Mouse (Mus musculus) ES-CJ7 (cell line): Measurements from ENCODE around the gene Csf3.
A peak's percentile ranks its signal among the peaks of the same experiment; 100 is the strongest.

Source experiments
- DNase-seq: peaks from one replicate; pipeline ENCODE4 v3.0.0; 2011; ENCODE audit warnings: low read depth, low spot score

Csf3 gene

DNA sequence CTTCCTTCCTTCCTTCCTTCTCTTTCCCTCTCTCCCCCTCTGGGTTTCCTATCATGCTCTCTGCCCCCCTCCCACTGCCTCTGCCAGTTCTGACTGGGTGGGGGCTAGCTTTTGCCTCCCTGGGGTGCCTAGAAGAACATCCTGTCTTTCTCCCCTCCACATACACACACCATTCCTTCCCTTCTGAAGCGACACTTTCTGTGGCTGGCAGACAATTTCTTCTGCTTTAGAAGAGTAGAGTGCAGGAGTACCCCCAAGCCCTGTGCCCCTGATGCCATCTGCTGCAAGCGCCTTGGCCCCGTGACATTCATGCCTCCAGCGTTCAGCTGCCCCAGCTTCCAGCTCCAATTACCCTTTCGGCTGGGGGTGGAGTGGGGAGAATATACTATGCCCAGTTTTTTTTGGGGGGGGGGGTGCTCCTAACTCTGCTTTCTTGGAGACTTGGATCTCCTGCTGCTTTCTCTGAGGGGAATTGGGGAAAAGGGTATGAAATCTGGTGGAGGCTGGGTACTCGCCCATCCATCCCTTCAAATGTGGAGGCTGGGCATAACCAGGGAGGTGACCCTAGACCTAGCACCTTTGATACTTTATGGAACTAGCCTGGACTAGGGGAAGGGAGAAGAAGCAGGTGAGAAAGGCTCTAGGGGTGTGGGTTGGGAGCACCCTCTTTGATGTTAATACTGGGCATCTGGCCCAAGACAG is 46.9 kb downstream of the Csf3 start:
- no peak for DNase-seq

DNA sequence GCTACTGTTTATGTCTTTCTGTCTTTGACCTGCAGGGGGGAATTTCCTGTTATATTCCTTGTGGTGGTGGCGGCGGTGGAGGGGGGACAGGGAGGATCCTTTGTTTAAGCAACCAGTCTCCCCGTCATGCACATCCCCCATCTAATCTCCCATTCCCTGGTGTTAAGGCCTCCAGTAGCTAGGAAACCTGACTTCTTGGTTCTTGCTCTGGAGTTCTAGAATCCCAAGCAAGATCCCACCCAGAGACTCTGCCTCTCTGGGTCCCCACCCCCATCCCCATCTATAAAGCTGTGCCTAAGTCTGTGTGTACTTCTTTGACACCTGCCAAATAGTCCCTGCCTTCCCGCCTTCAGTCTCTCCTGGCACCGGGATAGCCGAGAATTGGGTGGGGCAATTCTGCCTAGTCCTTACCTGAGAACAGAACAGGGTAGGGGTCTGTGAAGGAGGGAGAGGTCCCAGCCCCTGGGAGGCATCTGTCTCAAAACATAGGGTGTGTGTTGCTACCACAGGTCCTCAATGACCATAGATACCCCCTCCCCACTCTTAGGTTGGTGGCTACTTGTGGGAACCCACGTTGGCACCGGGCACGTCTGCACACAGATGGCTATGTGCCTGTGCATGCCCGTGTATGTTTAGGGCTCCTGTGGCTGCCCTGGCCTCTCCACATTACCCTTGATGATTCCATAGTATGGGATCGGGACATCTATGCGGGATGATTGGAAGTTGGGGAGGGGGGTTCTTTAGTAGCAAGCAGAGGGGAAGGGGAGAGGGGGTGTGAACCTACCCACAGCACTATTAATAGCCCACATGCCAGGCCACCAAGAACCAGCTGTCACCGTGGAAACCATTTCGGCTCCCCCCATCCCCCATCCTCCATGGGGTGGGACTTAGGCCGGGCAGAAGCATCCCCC is 47.7 kb downstream of the Csf3 start:
- DNase-seq = peak; percentile 42

DNA sequence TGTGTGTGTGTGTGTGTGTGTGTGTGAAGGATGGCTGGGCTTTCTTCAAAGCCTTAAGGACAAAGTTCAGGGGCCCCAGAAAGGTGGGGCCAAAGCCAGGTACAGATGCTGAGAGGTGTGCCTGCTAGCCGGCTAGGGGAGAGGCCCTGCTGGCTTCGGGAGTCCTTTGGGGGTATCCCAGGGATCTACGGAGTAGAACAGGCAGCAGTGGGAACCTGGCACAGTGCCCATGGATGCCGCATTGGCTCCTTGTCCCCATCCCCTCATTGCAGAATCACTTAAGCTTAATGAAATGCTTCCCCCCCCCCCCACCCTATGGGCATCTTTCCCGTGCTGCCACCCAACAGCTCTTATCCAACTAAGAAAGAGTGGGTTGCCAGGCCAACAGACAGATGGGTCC is 48.7 kb downstream of the Csf3 start:
- no peak for DNase-seq

DNA sequence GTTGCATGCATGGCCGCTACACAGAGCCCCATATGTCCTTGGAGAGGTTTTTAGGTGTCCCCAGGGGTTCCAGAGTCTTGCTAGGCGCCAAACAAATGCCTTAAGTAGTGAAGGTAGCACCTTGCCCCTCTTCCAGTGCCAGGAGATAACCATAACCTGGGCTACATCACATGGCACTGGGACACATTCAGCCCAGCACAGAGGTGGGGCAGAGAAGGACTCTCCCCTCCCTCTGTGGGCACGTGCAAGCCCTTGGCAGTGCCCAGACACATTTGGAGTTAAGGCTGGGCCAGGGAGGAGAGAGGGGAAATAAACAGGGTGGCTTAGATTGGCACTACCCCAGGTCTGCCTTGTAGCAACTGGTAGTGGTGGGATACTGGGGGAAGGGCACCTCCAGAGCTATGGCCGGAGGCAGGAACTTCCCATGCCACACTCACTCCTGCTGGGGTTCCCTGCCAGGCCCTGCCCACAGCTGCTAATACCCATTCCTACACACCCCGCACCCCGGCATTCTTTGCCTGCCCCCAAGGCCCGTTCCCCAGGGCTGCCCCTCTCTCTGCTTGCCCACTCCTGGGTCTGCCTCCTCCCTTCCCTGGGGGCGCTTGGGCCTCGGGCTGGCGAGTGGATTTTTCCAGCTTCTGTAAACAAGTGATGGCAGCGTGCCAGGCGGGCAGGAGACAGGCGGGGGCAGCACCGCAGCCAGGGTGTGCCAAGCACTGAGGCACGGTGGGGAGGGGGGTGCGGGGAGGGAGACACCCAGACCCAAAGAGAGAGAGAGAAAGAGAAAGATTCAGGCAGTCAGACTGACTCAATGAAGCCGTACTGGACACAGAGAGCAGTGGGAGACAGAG is 49.5 kb downstream of the Csf3 start:
- no peak for DNase-seq

DNA sequence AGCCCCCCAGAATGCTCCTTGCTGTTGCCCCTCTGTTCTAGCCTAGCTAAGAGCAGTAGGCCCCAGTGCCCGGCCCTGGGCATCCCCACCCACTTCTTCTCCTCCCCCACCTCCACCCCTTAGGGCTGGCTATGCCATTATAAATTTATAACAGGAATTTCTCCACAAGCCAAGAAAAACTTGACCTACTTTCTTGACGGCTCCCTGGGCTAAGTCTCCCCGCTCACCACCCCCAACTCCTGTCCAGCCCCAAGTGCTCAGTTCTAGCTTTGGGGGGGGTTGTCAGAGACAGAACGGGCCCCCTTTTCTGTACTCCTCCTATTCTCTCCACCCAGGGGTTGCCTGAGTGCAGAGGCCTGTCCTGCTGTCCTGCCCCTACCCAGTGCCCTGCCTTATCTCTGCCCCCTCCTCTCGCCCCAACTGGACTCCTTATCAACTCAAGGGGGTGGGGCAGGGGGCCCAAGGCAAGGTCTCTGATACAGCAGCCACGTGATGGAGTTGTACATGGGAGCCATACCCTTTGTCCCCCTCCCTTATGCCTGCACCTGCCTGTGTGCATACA is 50.2 kb downstream of the Csf3 start:
- DNase-seq = no peak

DNA sequence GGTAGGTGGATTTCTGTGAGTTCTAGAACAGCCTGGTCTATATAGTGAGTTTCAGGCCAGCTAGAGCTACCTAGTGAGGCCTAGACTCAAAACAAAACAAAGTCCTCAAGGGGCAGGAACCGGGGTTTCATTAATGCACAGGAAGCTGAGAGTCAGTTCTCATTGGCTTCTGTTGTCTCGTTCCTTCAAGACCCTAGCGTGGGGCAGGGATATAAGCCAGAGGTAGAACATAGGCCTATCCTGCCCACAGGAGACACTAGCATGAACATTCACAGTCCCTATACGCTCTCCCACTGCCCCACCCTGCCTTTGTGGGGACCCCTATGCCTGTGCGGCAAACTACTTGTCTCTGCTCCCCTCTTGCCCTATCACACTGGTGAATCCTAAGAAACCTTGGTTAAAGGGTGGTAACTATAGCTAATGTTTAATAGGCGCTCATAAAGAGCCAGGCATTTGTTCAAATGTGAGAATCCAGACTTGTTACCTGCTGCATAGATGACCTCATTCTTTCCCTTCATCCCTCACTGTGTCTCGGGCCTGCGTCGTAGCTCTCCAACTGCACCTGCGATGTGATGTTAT is 51.6 kb downstream of the Csf3 start:
- DNase-seq = no peak
